Mouse (Mus musculus): Measurements from ENCODE around the gene Arsk.

DNA sequence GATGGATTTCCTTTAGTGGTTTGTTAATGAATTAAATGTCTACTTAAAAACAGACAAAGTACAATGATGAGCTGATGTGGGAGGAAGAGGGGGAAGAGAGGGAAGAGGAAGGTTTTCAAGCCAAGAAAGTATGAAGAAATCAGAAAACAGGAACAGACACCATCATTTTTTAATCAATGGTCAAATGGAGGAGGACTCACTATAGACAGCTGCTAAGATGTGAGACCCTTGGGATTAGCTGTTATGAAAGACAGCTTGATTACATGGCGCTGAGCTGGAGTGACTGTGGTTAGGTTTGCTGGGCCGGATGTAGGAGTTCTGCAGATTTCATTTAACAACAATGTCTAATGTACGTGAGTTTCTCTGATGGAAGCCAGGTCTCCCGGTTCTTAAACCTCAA lies 34.9 kb downstream of the Arsk start:
- TF ChIP-seq POLR2A (IDR thresholded peaks at IDR 0.05; ENCODE audit: low read depth, low read length) (no peak), CTCF (IDR thresholded peaks at IDR 0.05; ENCODE audit: extremely low read depth, insufficient read length, insufficient replicate concordance, low read depth, low read length) (no peak)

Measured in small intestine, adult 2 months (tissue).